Mouse (Mus musculus) embryonic facial prominence, embryonic 11.5 days (tissue): ENCODE measurements at regions not wholly inside any gene's neighbourhood (a gene's known extent, or its start where the extent isn't known, plus 50 kb on each side); places are given as distances from the start of the nearest gene placed in this dataset.

Experiments
- ATAC-seq: fragments of 200-750 bp; cut with Nextera tagmentation; replicated peaks from 2 replicates; pipeline ENCODE4 v1.8.0; 2017; ENCODE audit warnings: low read depth; ENCODE audit not compliant: insufficient number of reproducible peaks, low FRiP score, low TSS enrichment
- DNase-seq: peaks from one replicate; pipeline ENCODE4 v3.0.0-alpha.2; 2015; ENCODE audit warnings: low spot score
- H3K27ac ChIP-seq: fragments of 300-500 bp; sonication (generic); replicated peaks from 2 replicates; pipeline ENCODE4 v1.5.1; 2014; ENCODE audit warnings: mild to moderate bottlenecking, low read depth, low read length, control low read depth
- H3K27me3 ChIP-seq: fragments of 300-500 bp; sonication (generic); 2 replicates; pipeline ENCODE4 v1.6.1; 2014; ENCODE audit warnings: mild to moderate bottlenecking, low read length, moderate library complexity, mixed read lengths; ENCODE audit not compliant: control insufficient read depth, insufficient read depth
- H3K36me3 ChIP-seq: fragments of 300-500 bp; sonication (generic); replicated peaks from 2 replicates; pipeline ENCODE4 v1.6.1; 2014; ENCODE audit warnings: low read depth, mild to moderate bottlenecking, low read length, moderate library complexity, mixed read lengths; ENCODE audit not compliant: control insufficient read depth, insufficient read depth
- H3K4me1 ChIP-seq: fragments of 300-500 bp; sonication (generic); 2 replicates; pipeline ENCODE4 v1.6.1; 2014; ENCODE audit warnings: low read length, mixed read lengths; ENCODE audit not compliant: control insufficient read depth, insufficient read depth
- H3K4me2 ChIP-seq: fragments of 300-500 bp; sonication (generic); 2 replicates; pipeline ENCODE4 v1.6.1; 2014; ENCODE audit warnings: low read depth, mild to moderate bottlenecking, control low read depth, low read length, moderate library complexity
- H3K4me3 ChIP-seq: fragments of 300-500 bp; sonication (generic); 2 replicates; pipeline ENCODE4 v1.5.1; 2014; ENCODE audit warnings: low read depth, low read length, control low read depth
- H3K9ac ChIP-seq: fragments of 300-500 bp; sonication (generic); replicated peaks from 2 replicates; pipeline ENCODE4 v1.6.1; 2014; ENCODE audit warnings: mild to moderate bottlenecking, control low read depth, low read length
- H3K9me3 ChIP-seq: fragments of 300-500 bp; sonication (generic); replicated peaks from 2 replicates; pipeline ENCODE4 v1.6.1; 2016; ENCODE audit warnings: mild to moderate bottlenecking, low read length, inconsistent platforms, mixed read lengths; ENCODE audit not compliant: control insufficient read depth
- WGBS: fragments of 180-500 bp; shearing (Covaris S2); extraction: QIAGEN DNeasy Blood & Tissue Kit; methylation state at CpG from one replicate; pipeline ENCODE4 v1.1.7; 2014; 5-methylcytosine and 5-hydroxymethylcytosine counted together

- Histone ChIP-seq H3K4me3 (no peak overlapping the region), H3K36me3 (no peaks in the 10 kb centered on the region), H3K4me2 (no peak overlapping the region), H3K9me3 (no peaks in the 10 kb centered on the region), H3K9ac (no peak overlapping the region), H3K27me3 (no peaks in the 10 kb centered on the region), H3K27ac (no peak overlapping the region), H3K4me1 (no peaks in the 10 kb centered on the region)
- ATAC-seq (no peak), DNase-seq (no peak)
- WGBS: 71% methylated on average over 11 of the region's 11 CpGs
These were observed 200.2 kb downstream of the Gadd45g start for GRCm38 (mm10) chr13:52046700-52047099.

DNA sequence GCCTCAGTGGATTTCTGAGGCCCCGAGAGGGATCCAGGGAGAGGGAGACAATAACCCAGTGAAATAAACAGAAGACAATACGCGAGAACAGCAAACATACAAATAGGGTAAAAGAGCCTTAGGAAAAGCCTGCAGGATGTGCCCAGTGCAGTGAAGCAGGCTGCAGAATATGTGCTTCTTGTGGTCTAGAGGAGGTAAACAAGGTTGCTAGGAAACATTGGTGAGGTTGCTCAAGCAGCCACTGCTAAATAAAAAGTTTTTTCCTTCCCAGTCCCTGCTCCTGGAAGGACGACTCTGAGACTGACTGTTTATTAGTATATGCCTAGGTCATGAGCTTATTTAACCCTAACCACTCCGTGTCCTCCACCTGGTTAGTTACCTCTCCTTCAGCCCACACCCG lies 201.5 kb downstream of the Gadd45g start:
- no peaks in the 10 kb centered on the region for H3K4me1 ChIP-seq
- H3K9me3 ChIP-seq: no peaks in the 10 kb centered on the region
- no peak overlapping the region for H3K4me3 ChIP-seq
- no peak overlapping the region for H3K9ac ChIP-seq
- no peak for ATAC-seq
- no peak overlapping the region for H3K27ac ChIP-seq
- DNase-seq: no peak
- WGBS: 81% methylated on average over 6 of the region's 6 CpGs
- H3K36me3 ChIP-seq: no peaks in the 10 kb centered on the region
- H3K4me2 ChIP-seq: no peak overlapping the region
- H3K27me3 ChIP-seq: no peaks in the 10 kb centered on the region

- Histone ChIP-seq H3K9me3 (no peaks in the 10 kb centered on the region), H3K4me1 (no peaks in the 10 kb centered on the region), H3K4me3 (no peak overlapping the region), H3K36me3 (no peaks in the 10 kb centered on the region), H3K27me3 (no peaks in the 10 kb centered on the region), H3K27ac (no peak overlapping the region), H3K9ac (no peak overlapping the region), H3K4me2 (no peak overlapping the region)
- DNase-seq (no peak), ATAC-seq (no peak)
- 91% methylated on average over 3 of the region's 3 CpGs for WGBS
These were observed 202.3 kb downstream of the Gadd45g start for GRCm38 (mm10) chr13:52048777-52049176.

DNA sequence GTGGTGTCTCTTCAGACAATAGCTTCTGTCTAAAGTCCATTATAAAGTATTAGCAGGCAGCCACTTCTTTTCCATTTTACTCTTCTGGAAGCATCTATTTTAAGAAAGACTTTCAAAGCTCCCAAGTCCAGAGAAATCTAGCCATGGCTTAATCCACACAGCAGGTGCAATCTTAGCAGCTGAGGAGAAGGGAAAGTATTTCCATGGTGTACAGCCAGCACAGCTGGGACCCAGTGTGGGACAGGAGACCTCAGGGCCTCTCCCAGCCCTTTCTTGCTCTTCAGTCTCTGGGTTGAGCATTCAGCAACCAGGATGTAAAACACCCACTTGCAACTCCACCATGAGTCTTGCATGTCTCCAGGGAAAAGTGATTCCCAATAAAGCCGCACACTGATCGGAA lies 202.8 kb downstream of the Gadd45g start:
- no peak overlapping the region for H3K9ac ChIP-seq
- no peaks in the 10 kb centered on the region for H3K36me3 ChIP-seq
- no peaks in the 10 kb centered on the region for H3K4me1 ChIP-seq
- H3K4me3 ChIP-seq: no peak overlapping the region
- H3K9me3 ChIP-seq: no peaks in the 10 kb centered on the region
- no peak for ATAC-seq
- no peaks in the 10 kb centered on the region for H3K27me3 ChIP-seq
- H3K27ac ChIP-seq: no peak overlapping the region
- no peak for DNase-seq
- whole genome bisulfite sequencing: 97% methylated on average over 2 of the region's 2 CpGs
- no peak overlapping the region for H3K4me2 ChIP-seq

GRCm38 (mm10) chr13:52055741-52056140 lies 209.3 kb downstream of the Gadd45g start:
- WGBS: 94% methylated on average over 8 of the region's 8 CpGs
- Histone ChIP-seq H3K4me1 (no peaks in the 10 kb centered on the region), H3K9ac (no peak overlapping the region), H3K36me3 (no peaks in the 10 kb centered on the region), H3K27me3 (no peaks in the 10 kb centered on the region), H3K4me2 (no peak overlapping the region), H3K4me3 (no peak overlapping the region), H3K27ac (no peak overlapping the region), H3K9me3 (no peaks in the 10 kb centered on the region)
- ATAC-seq (no peak), DNase-seq (no peak)

DNA sequence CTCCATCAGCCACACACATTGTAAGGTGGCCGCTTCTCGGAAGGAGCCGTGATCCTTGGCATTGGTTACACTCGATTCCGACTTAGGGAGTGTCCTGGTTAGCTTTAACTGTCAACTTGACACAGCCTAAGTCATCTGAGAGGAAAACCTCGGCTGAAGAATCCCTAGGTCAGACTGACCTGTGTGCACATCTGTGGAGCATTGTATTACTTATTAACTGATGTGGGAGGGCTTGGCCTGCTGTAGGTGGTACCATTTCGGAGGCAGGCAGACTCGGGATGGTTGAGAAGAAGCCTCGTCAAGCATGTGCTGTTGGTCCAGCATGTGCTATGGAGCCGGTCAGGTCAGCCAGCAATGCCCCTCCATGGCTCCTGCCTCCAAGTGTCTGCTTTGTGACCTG lies 211.0 kb downstream of the Gadd45g start:
- Histone ChIP-seq H3K4me2 (no peak overlapping the region), H3K9ac (no peak overlapping the region), H3K9me3 (no peaks in the 10 kb centered on the region), H3K27me3 (no peaks in the 10 kb centered on the region), H3K27ac (no peak overlapping the region), H3K4me1 (no peaks in the 10 kb centered on the region), H3K4me3 (no peak overlapping the region), H3K36me3 (no peaks in the 10 kb centered on the region)
- WGBS: 77% methylated on average over 10 of the region's 10 CpGs
- DNase-seq (no peak), ATAC-seq (no peak)

DNA sequence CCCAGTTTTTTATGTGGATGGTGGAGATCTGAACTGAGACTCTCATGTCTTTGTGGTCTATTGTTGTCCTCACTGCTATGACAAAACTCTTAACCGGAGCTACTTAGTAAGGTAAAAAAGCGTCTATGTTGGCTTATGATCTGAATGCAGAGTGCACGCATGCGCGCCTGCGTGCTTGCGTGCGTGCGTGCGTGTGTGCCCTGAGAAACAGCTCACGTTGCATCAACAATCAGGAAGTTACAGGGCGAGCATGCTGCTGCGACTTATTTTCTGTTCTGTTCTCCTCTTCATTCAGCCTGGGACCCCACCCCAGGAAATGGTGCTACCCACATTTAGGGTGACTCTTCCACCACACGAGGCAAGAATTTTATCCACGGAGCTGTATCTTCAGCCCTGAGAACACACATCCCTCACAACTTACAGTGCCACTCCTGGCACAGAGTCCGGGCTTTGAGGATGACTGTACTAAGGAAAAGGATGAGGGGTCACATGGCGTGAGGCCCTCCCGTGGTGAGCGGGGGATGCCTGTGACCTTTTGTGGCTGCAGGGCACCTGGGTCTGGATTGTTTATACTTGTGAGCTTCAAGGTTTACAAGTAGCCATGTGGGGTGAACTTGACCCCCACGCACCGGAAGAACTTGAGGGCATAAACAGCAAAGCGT lies 213.4 kb downstream of the Gadd45g start:
- Histone ChIP-seq H3K9ac (no peak overlapping the region), H3K4me1 (no peaks in the 10 kb centered on the region), H3K36me3 (no peaks in the 10 kb centered on the region), H3K4me3 (no peak overlapping the region), H3K27ac (no peak overlapping the region), H3K27me3 (no peaks in the 10 kb centered on the region), H3K4me2 (no peak overlapping the region), H3K9me3 (no peaks in the 10 kb centered on the region)
- DNase-seq: no peak
- no peak for ATAC-seq
- 74% methylated on average over 22 of the region's 22 CpGs for WGBS

- no peak for DNase-seq
- Histone ChIP-seq H3K27me3 (no peaks in the 10 kb centered on the region), H3K4me2 (no peak overlapping the region), H3K27ac (no peak overlapping the region), H3K4me3 (no peak overlapping the region), H3K9me3 (no peaks in the 10 kb centered on the region), H3K4me1 (no peaks in the 10 kb centered on the region), H3K36me3 (no peaks in the 10 kb centered on the region), H3K9ac (no peak overlapping the region)
- ATAC-seq: no peak
- 44% methylated on average over 10 of the region's 10 CpGs for WGBS
These were observed 214.0 kb downstream of the Gadd45g start for GRCm38 (mm10) chr13:52060418-52060870.
